Mouse (Mus musculus) liver, adult 2 months (tissue): ENCODE results near the gene Arhgap27.

Experiments used
- CTCF ChIP-seq: fragments of 200-500 bp; IDR thresholded peaks from 2 replicates; pipeline ENCODE4 v1.5.1; 2011; ENCODE audit warnings: low read depth, low read length, control low read depth
- POLR2A ChIP-seq: fragments of 200-500 bp; IDR thresholded peaks from 2 replicates; pipeline ENCODE4 v1.6.1; 2011; ENCODE audit warnings: low read length, control low read depth; ENCODE audit not compliant: insufficient read depth; ENCODE audit errors: extremely low read depth

GRCm38 (mm10) chr11:103315379-103315778, 48.1 kb downstream of the Arhgap27 start:
- TF ChIP-seq CTCF (no peak), POLR2A (no peak)
